In genomic region chr8:113598401-113598800, GRCm38 (mm10) we compare ENCODE assay signal across 26 mouse cellular contexts. TPM values are rescaled to one million over a fixed set of nuclear protein-coding genes. Genes with fewer than 3 reads are reported as not detected.
DNase-seq lines count a peak whose midpoint lies in the region; ATAC-seq and TF ChIP-seq lines count a peak whose summit lies in the region.
"Had no signal": no experiment of that assay in that cellular context is flagged by ENCODE, and none has a peak within 500 bp of the region (broad histone marks: within the 10 kb centered on the region; RNA-seq: fewer than 3 reads in every experiment).

No protein-coding gene starts in this region.

- H3K27ac ChIP-seq in ES-Bruce4 (ENCODE audit: insufficient read depth, low read length), result no peak overlapping the region
- H3K27ac ChIP-seq in midbrain, embryonic 15.5 days, result no peak overlapping the region
- H3K27ac ChIP-seq in kidney, embryonic 16.5 days (ENCODE audit: low read length), result no peak overlapping the region
- H3K27ac ChIP-seq: embryonic facial prominence, embryonic 13.5 days; embryonic facial prominence, embryonic 15.5 days; forebrain, embryonic 10.5 days; forebrain, embryonic 12.5 days had no signal

- H3K36me3 ChIP-seq in ES-Bruce4 (ENCODE audit: control insufficient read depth, insufficient read depth, low read length, poor library complexity, severe bottlenecking), result no peaks in the 10 kb centered on the region
- H3K36me3 ChIP-seq in midbrain, embryonic 15.5 days (replicated peaks), result no peaks in the 10 kb centered on the region
- H3K36me3 ChIP-seq in kidney, embryonic 16.5 days (ENCODE audit: insufficient read depth, low read length), result no peaks in the 10 kb centered on the region
- H3K36me3 ChIP-seq: embryonic facial prominence, embryonic 13.5 days; embryonic facial prominence, embryonic 15.5 days; forebrain, embryonic 10.5 days; forebrain, embryonic 12.5 days; G1E had no signal

- 0 out of 2 replicates have a peak, but pooled peaks have one; percentile 49 for TF ChIP-seq EP300 in ES-Bruce4 (IDR thresholded peaks at IDR 0.05; ENCODE audit: insufficient read depth, low read depth, low read length)

- no peak for TF ChIP-seq POLR2A in ES-Bruce4 (IDR thresholded peaks at IDR 0.05; ENCODE audit: insufficient read depth, low read length)

- H3K4me2 ChIP-seq in midbrain, embryonic 15.5 days, result no peak overlapping the region
- H3K4me2 ChIP-seq in kidney, embryonic 16.5 days (replicated peaks; ENCODE audit: low read depth, low read length), result no peak overlapping the region
- H3K4me2 ChIP-seq: embryonic facial prominence, embryonic 13.5 days; embryonic facial prominence, embryonic 15.5 days; forebrain, embryonic 12.5 days had no signal

- no peak for ATAC-seq in midbrain, embryonic 15.5 days (replicated peaks)
- no peak for ATAC-seq in kidney, embryonic 16.5 days (ENCODE audit: low FRiP score, low TSS enrichment)
- ATAC-seq: forebrain, embryonic 14.5 days; forebrain, embryonic 16.5 days; Patski had no signal

- H3K27me3 ChIP-seq in ES-Bruce4 (ENCODE audit: control insufficient read depth, insufficient read depth, low read length, poor library complexity, severe bottlenecking), result no peaks in the 10 kb centered on the region
- no peaks in the 10 kb centered on the region for H3K27me3 ChIP-seq in midbrain, embryonic 15.5 days (replicated peaks)
- no peaks in the 10 kb centered on the region for H3K27me3 ChIP-seq in kidney, embryonic 16.5 days (ENCODE audit: insufficient read depth, low read length)
- H3K27me3 ChIP-seq: embryonic facial prominence, embryonic 13.5 days; embryonic facial prominence, embryonic 15.5 days; forebrain, embryonic 12.5 days had no signal

- WGBS in midbrain, embryonic 15.5 days, result 39% methylated on average over 3 of the region's 3 CpGs
- 53% methylated on average over 3 of the region's 3 CpGs for WGBS in kidney, embryonic 16.5 days

- no peak for TF ChIP-seq CTCF in ES-Bruce4 (IDR thresholded peaks at IDR 0.05; ENCODE audit: low read depth, low read length)

- DNase-seq in ES-CJ7 (ENCODE audit: low read depth, low spot score) (peak; percentile 85), R1 (ENCODE audit: low read depth, low spot score) (peak; percentile 66), ZHBTc4 (ENCODE audit: low read depth, low spot score) (peak; percentile 74)
- no peak for DNase-seq in adrenal gland, postnatal 14 days
- DNase-seq: adrenal gland, adult 2 months; adrenal gland, postnatal 10 days; adrenal gland, postnatal 36 days; cerebellum, adult 11-12 months; cerebellum, adult 2 months; cerebellum, adult 9-10 months; cerebellum, postnatal 10 days; cerebellum, postnatal 25 days had no signal

- H3K9me3 ChIP-seq in ES-Bruce4 (replicated peaks; ENCODE audit: control insufficient read depth, insufficient read depth, low read length, poor library complexity, severe bottlenecking), result no peaks in the 10 kb centered on the region; the same call in 1 of the 2 replicates
- H3K9me3 ChIP-seq in midbrain, embryonic 15.5 days, result no peaks in the 10 kb centered on the region
- no peaks in the 10 kb centered on the region for H3K9me3 ChIP-seq in kidney, embryonic 16.5 days (ENCODE audit: low read length)
- H3K9me3 ChIP-seq: embryonic facial prominence, embryonic 13.5 days; embryonic facial prominence, embryonic 15.5 days; forebrain, embryonic 10.5 days; forebrain, embryonic 12.5 days had no signal

- no peaks in the 10 kb centered on the region for H3K4me1 ChIP-seq in ES-Bruce4 (ENCODE audit: control insufficient read depth, insufficient read depth, low read length)
- no peaks in the 10 kb centered on the region for H3K4me1 ChIP-seq in midbrain, embryonic 15.5 days
- H3K4me1 ChIP-seq in kidney, embryonic 16.5 days (ENCODE audit: insufficient read depth, low read length), result no peaks in the 10 kb centered on the region
- H3K4me1 ChIP-seq: embryonic facial prominence, embryonic 13.5 days; embryonic facial prominence, embryonic 15.5 days; forebrain, embryonic 10.5 days; forebrain, embryonic 12.5 days had no signal

- H3K4me3 ChIP-seq in ES-Bruce4 (ENCODE audit: low read depth, low read length), result no peak overlapping the region
- H3K4me3 ChIP-seq in midbrain, embryonic 15.5 days, result no peak overlapping the region
- no peak overlapping the region for H3K4me3 ChIP-seq in kidney, embryonic 16.5 days (ENCODE audit: low read length)
- H3K4me3 ChIP-seq: embryonic facial prominence, embryonic 13.5 days; embryonic facial prominence, embryonic 15.5 days; erythroblast, embryonic 14.5 days; forebrain, embryonic 10.5 days; forebrain, embryonic 12.5 days had no signal

- no peak overlapping the region for H3K9ac ChIP-seq in ES-Bruce4 (ENCODE audit: low read depth, poor library complexity, severe bottlenecking)
- H3K9ac ChIP-seq in midbrain, embryonic 15.5 days, result no peak overlapping the region
- no peak overlapping the region for H3K9ac ChIP-seq in kidney, embryonic 16.5 days (replicated peaks; ENCODE audit: low read length)
- H3K9ac ChIP-seq: embryonic facial prominence, embryonic 13.5 days; embryonic facial prominence, embryonic 15.5 days; forebrain, embryonic 12.5 days had no signal

RNA-seq across cellular contexts. Expression of gene Mon1b, which starts 37.0 kb away (rescaled TPM):
- 8.8 and 9.2 TPM in 2 replicates for polyA plus RNA-seq in ES-Bruce4 (2011; ENCODE audit: insufficient read depth, insufficient read length, low read depth, missing spikeins)
- 15.6 and 15.9 TPM in 2 replicates for total RNA-seq in adrenal gland, postnatal 14 days (2021)
- polyA plus RNA-seq in midbrain, embryonic 15.5 days (2015; fragmentation: Nextera tagmentation; extraction: Ambion mirVana), result 12.6 and 13.2 TPM in 2 replicates
- polyA plus RNA-seq in kidney, embryonic 16.5 days (2015; fragmentation: Nextera tagmentation; extraction: Ambion mirVana), result 8.2 and 10.3 TPM in 2 replicates

RNA-seq across cellular contexts. Expression of gene Syce1l, which starts 44.6 kb away (rescaled TPM):
- not detected in 2 replicates for polyA plus RNA-seq in ES-Bruce4 (2011; ENCODE audit: insufficient read depth, insufficient read length, low read depth, missing spikeins)
- not detected in 2 replicates for total RNA-seq in adrenal gland, postnatal 14 days (2021)
- polyA plus RNA-seq in midbrain, embryonic 15.5 days (2015; fragmentation: Nextera tagmentation; extraction: Ambion mirVana), result not detected in 2 replicates
- polyA plus RNA-seq in kidney, embryonic 16.5 days (2015; fragmentation: Nextera tagmentation; extraction: Ambion mirVana), result not detected in 2 replicates
- total RNA-seq: adrenal gland, adult 2 months; G1E had no signal
- polyA plus RNA-seq: adrenal gland, adult 2 months; C2C12; embryonic facial prominence, embryonic 11.5 days; embryonic facial prominence, embryonic 13.5 days; embryonic facial prominence, embryonic 15.5 days; erythroblast, embryonic 14.5 days; forebrain, embryonic 10.5 days; forebrain, embryonic 12.5 days; forebrain, embryonic 14.5 days; forebrain, embryonic 16.5 days; Patski had no signal
